Mouse (Mus musculus): ENCODE results near the gene Aak1. TPM values are rescaled to one million over a fixed set of nuclear protein-coding genes. Genes with fewer than 3 reads are reported as not detected.

The Aak1 gene
- polyA plus RNA-seq, 1 experiment: 11.5 TPM

DNA sequence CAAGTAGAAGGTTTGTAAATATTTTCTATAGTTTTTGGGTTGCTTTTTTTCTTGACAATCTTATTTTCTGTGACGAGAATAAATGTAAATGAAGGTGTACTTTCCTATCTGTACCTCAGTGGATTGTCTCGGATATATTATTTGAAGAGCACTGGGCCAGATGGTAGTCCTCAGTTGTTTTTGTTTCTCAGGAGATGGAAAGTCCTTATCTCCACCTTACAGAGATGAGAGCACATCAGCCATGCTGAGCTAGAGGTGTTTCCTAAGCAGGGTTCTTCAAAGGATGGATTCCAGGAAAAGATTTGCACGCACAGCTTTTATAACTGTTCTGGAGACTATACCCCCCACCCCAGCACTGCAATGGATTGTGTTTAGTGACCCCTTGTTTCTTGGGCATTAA lies 9.3 kb downstream of the Aak1 start:
- Histone ChIP-seq H3K27me3 (ENCODE audit: control insufficient read depth, insufficient read depth, insufficient read length) (no peaks in the 10 kb centered on the region), H3ac (ENCODE audit: control insufficient read depth, insufficient read length) (no peak overlapping the region), H3K4me3 (no peak overlapping the region), H3K79me2 (ENCODE audit: control insufficient read depth, insufficient read depth) (peaks cover 62% of the 10 kb centered on the region), H3K36me3 (ENCODE audit: control insufficient read depth, insufficient read depth) (peaks cover 17% of the 10 kb centered on the region), H3K4me2 (ENCODE audit: low read depth) (no peak overlapping the region)
- TF ChIP-seq REST (IDR thresholded peaks at IDR 0.05; ENCODE audit: insufficient read depth, insufficient read length): no peak
- TF ChIP-seq E2F4 (IDR thresholded peaks at IDR 0.05; ENCODE audit: insufficient read depth): no peak
- TF ChIP-seq CEBPB (IDR thresholded peaks at IDR 0.05; ENCODE audit: insufficient read depth, poor library complexity, severe bottlenecking): no peak
- TF ChIP-seq MAX (IDR thresholded peaks at IDR 0.05; ENCODE audit: low read depth): no peak
- TF ChIP-seq TCF12 (IDR thresholded peaks at IDR 0.05; ENCODE audit: insufficient read depth, poor library complexity, severe bottlenecking): no peak
- TF ChIP-seq MYOD1 (IDR thresholded peaks at IDR 0.05; ENCODE audit: control insufficient read depth in 1 of 3, insufficient read length in 2 of 3, low read depth in 2 of 3): no peak
- no peak for TF ChIP-seq MYOG (IDR thresholded peaks at IDR 0.05; ENCODE audit: control insufficient read depth in 1 of 3, insufficient read depth in 1 of 3, insufficient read length in 2 of 3, low read depth in 2 of 3)
- TF ChIP-seq USF1 (IDR thresholded peaks at IDR 0.05; ENCODE audit: low read depth): no peak
- TF ChIP-seq TCF3 (IDR thresholded peaks at IDR 0.05; ENCODE audit: insufficient read length, low read depth): no peak
- TF ChIP-seq POLR2A (IDR thresholded peaks at IDR 0.05; ENCODE audit: insufficient read length, low read depth): no peak
- TF ChIP-seq SRF (IDR thresholded peaks at IDR 0.05; ENCODE audit: control insufficient read depth, insufficient read length, low read depth): no peak
- no peak for TF ChIP-seq POLR2AphosphoS2 (IDR thresholded peaks at IDR 0.05; ENCODE audit: insufficient read length, low read depth)

DNA sequence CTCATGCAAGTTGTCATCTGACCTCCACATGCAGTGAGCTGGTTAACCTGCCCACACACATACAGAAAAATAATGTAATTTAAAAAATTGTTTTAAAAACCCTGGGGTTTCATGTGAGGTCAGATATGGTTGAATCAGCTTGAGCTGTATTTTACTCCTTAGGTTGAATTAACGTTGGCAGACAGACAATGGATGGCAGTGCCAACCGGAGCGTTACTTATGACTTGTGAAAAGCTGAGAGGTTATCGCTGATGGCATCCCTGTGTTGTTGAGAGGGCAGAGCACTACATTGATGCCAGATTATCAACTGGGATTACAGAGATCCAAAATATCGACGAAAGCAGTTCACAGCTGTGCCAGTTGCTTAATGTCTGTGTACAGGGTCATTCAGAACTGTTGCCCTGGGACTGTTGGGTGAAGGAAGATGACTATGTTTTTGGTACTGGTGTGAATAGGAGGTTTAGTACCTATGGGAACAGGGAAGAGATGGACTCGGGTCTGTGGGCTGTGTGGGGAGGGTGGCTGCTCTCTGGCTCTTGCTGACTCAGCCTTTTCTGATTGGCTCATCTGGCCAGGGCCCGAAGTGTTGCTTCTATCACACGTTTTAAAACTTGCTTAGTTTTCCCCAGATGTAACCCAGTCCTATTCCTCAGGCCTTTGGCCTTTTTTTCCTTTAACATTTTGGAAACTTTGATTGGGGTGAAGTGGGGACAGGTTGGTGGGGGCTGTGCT lies 11.6 kb downstream of the Aak1 start:
- no peaks in the 10 kb centered on the region for H3K27me3 ChIP-seq (ENCODE audit: control insufficient read depth, insufficient read depth, insufficient read length)
- H3K36me3 ChIP-seq (ENCODE audit: control insufficient read depth, insufficient read depth): peaks cover 12% of the 10 kb centered on the region
- no peak overlapping the region for H3ac ChIP-seq (ENCODE audit: control insufficient read depth, insufficient read length)
- no peak for TF ChIP-seq POLR2A (IDR thresholded peaks at IDR 0.05; ENCODE audit: insufficient read length, low read depth)
- TF ChIP-seq E2F4 (IDR thresholded peaks at IDR 0.05; ENCODE audit: insufficient read depth): no peak
- TF ChIP-seq CEBPB (IDR thresholded peaks at IDR 0.05; ENCODE audit: insufficient read depth, poor library complexity, severe bottlenecking): no peak
- TF ChIP-seq TCF3 (IDR thresholded peaks at IDR 0.05; ENCODE audit: insufficient read length, low read depth): no peak
- no peak for TF ChIP-seq MYOD1 (IDR thresholded peaks at IDR 0.05; ENCODE audit: control insufficient read depth in 1 of 3, insufficient read length in 2 of 3, low read depth in 2 of 3)
- no peak for TF ChIP-seq POLR2AphosphoS2 (IDR thresholded peaks at IDR 0.05; ENCODE audit: insufficient read length, low read depth)
- TF ChIP-seq MYOG (IDR thresholded peaks at IDR 0.05; ENCODE audit: control insufficient read depth in 1 of 3, insufficient read depth in 1 of 3, insufficient read length in 2 of 3, low read depth in 2 of 3): no peak
- no peak for TF ChIP-seq MAX (IDR thresholded peaks at IDR 0.05; ENCODE audit: low read depth)
- no peak for TF ChIP-seq SRF (IDR thresholded peaks at IDR 0.05; ENCODE audit: control insufficient read depth, insufficient read length, low read depth)
- no peak for TF ChIP-seq USF1 (IDR thresholded peaks at IDR 0.05; ENCODE audit: low read depth)
- TF ChIP-seq REST (IDR thresholded peaks at IDR 0.05; ENCODE audit: insufficient read depth, insufficient read length): no peak
- peaks cover 64% of the 10 kb centered on the region for H3K79me2 ChIP-seq (ENCODE audit: control insufficient read depth, insufficient read depth)
- no peak overlapping the region for H3K4me3 ChIP-seq
- H3K4me2 ChIP-seq (ENCODE audit: low read depth): no peak overlapping the region

DNA sequence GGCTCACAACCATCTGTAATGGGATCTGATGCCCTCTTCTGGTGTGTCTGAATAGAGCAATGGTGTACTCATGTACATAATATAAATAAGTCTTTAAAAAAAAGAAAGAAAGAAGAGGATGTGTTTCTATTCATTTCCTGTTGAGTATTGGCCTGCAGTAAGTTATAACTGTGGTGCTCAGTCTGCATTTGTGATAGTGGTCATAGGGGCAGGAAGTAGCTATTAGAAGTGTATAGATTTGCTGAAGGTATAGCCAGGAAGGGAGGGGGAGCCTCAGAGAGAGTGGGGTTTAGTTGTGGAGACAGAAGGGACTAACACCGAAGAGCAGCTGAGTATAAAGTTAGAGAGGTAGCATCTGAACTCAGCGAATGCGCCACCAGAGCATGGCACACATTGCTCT lies 15.0 kb downstream of the Aak1 start:
- no peak for TF ChIP-seq MYOG (IDR thresholded peaks at IDR 0.05; ENCODE audit: control insufficient read depth in 1 of 3, insufficient read depth in 1 of 3, insufficient read length in 2 of 3, low read depth in 2 of 3)
- no peak for TF ChIP-seq MAX (IDR thresholded peaks at IDR 0.05; ENCODE audit: low read depth)
- TF ChIP-seq CEBPB (IDR thresholded peaks at IDR 0.05; ENCODE audit: insufficient read depth, poor library complexity, severe bottlenecking): no peak
- TF ChIP-seq E2F4 (IDR thresholded peaks at IDR 0.05; ENCODE audit: insufficient read depth): no peak
- no peak for TF ChIP-seq POLR2AphosphoS2 (IDR thresholded peaks at IDR 0.05; ENCODE audit: insufficient read length, low read depth)
- TF ChIP-seq SRF (IDR thresholded peaks at IDR 0.05; ENCODE audit: control insufficient read depth, insufficient read length, low read depth): no peak
- TF ChIP-seq MYOD1 (IDR thresholded peaks at IDR 0.05; ENCODE audit: control insufficient read depth in 1 of 3, insufficient read length in 2 of 3, low read depth in 2 of 3): no peak
- no peak for TF ChIP-seq TCF12 (IDR thresholded peaks at IDR 0.05; ENCODE audit: insufficient read depth, poor library complexity, severe bottlenecking)
- TF ChIP-seq REST (IDR thresholded peaks at IDR 0.05; ENCODE audit: insufficient read depth, insufficient read length): no peak
- TF ChIP-seq TCF3 (IDR thresholded peaks at IDR 0.05; ENCODE audit: insufficient read length, low read depth): no peak
- TF ChIP-seq USF1 (IDR thresholded peaks at IDR 0.05; ENCODE audit: low read depth): no peak
- no peak for TF ChIP-seq POLR2A (IDR thresholded peaks at IDR 0.05; ENCODE audit: insufficient read length, low read depth)
- Histone ChIP-seq H3K4me3 (no peak overlapping the region), H3K79me2 (ENCODE audit: control insufficient read depth, insufficient read depth) (peaks cover 62% of the 10 kb centered on the region), H3K36me3 (ENCODE audit: control insufficient read depth, insufficient read depth) (peaks cover 7% of the 10 kb centered on the region), H3K27me3 (ENCODE audit: control insufficient read depth, insufficient read depth, insufficient read length) (no peaks in the 10 kb centered on the region), H3ac (ENCODE audit: control insufficient read depth, insufficient read length) (no peak overlapping the region), H3K4me2 (ENCODE audit: low read depth) (no peak overlapping the region)

DNA sequence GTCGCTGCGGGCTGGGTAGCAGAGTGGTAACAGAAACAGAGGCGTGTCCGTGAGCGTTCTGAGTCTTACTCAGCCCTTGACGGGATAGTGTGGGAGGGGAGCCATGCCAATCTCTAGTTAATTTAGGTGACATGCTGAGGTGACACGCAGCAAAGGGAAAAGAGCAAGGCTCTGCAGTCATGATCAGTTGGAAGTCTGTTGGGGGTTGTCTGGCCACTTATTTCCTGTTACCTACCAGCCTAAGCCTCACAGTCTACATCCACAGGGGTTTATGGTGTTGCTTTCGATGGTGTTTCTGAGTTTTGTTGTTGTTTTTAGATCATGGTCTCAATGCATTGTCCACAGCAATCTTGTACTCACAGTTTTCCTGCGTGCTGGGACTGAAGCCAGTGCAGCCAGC lies 21.0 kb downstream of the Aak1 start:
- no peak overlapping the region for H3ac ChIP-seq (ENCODE audit: control insufficient read depth, insufficient read length)
- H3K79me2 ChIP-seq (ENCODE audit: control insufficient read depth, insufficient read depth): peaks cover 70% of the 10 kb centered on the region
- no peaks in the 10 kb centered on the region for H3K27me3 ChIP-seq (ENCODE audit: control insufficient read depth, insufficient read depth, insufficient read length)
- TF ChIP-seq USF1 (IDR thresholded peaks at IDR 0.05; ENCODE audit: low read depth) (no peak), POLR2A (IDR thresholded peaks at IDR 0.05; ENCODE audit: insufficient read length, low read depth) (no peak), MYOD1 (IDR thresholded peaks at IDR 0.05; ENCODE audit: control insufficient read depth in 1 of 3, insufficient read length in 2 of 3, low read depth in 2 of 3) (no peak), MYOG (IDR thresholded peaks at IDR 0.05; ENCODE audit: control insufficient read depth in 1 of 3, insufficient read depth in 1 of 3, insufficient read length in 2 of 3, low read depth in 2 of 3) (no peak), TCF12 (IDR thresholded peaks at IDR 0.05; ENCODE audit: insufficient read depth, poor library complexity, severe bottlenecking) (no peak), REST (IDR thresholded peaks at IDR 0.05; ENCODE audit: insufficient read depth, insufficient read length) (no peak), POLR2AphosphoS2 (IDR thresholded peaks at IDR 0.05; ENCODE audit: insufficient read length, low read depth) (no peak), CEBPB (IDR thresholded peaks at IDR 0.05; ENCODE audit: insufficient read depth, poor library complexity, severe bottlenecking) (no peak), MAX (IDR thresholded peaks at IDR 0.05; ENCODE audit: low read depth) (no peak), E2F4 (IDR thresholded peaks at IDR 0.05; ENCODE audit: insufficient read depth) (no peak), SRF (IDR thresholded peaks at IDR 0.05; ENCODE audit: control insufficient read depth, insufficient read length, low read depth) (no peak), TCF3 (IDR thresholded peaks at IDR 0.05; ENCODE audit: insufficient read length, low read depth) (no peak)
- H3K4me2 ChIP-seq (ENCODE audit: low read depth): no peak overlapping the region
- no peak overlapping the region for H3K4me3 ChIP-seq
- H3K36me3 ChIP-seq (ENCODE audit: control insufficient read depth, insufficient read depth): peaks cover 9% of the 10 kb centered on the region
